Mouse (Mus musculus) kidney, adult 11 months (tissue): ENCODE data around the gene Mrps18c.

Experiments used
- DNase-seq: peaks from one replicate; pipeline ENCODE4 v3.0.0; 2022

The Mrps18c gene

DNA sequence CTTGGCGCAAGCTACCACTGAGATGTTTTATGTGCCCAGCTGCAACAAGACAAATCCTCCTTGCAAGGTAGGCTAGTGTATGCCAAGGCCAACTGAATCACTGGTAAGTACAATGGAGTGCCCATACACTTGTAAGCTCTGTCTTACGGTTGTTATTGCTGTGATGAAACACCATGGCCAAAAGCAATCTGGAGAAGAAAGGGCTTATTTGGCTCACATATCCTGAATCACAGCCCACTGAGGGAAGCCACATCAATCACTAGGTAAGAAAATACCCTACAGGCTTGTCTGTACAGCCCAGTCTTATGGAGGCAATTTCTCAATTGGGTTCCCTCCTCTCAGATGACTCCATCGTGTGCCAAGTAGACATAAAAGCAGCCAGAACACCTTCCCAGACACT lies 30.3 kb downstream of the Mrps18c start:
- no peak for DNase-seq

DNA sequence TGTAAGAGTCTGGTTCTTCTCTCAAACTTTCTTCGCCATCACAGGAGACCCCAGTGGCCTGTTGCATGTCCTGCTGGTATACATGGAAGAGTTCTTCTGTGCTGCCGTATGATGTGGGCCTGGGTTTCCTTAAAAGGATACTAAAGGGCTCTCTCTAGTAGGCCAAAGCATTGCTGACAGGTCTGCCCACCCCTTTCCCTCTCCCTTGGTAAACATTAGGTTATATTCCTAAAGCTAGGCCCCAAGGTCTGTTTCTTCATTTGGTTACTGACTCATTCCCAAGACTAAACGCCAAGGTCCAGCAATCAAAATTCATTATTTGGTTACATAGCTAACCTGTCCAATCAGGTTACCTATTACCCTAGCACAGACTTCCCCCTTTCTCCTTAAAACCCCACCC lies 34.3 kb downstream of the Mrps18c start:
- no peak for DNase-seq

DNA sequence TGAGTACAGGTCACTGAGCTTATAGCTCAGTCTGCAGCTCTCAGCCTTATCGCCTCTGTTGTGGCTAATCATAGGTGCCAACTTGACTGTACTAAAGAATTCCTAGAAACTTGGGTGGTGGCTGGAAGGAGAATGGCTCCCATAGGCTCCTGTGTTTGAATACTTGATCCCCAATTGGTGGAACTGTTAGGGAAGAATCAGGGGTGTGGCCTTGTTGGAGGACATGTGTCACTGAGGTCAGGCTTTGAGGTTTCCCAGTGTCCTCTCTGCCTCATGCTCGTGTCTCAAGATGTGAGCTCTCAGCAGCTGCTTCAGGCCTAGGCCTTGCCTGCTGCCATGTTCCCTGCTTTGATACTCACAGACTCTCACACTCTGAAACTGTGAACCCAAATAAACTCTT lies 35.4 kb downstream of the Mrps18c start:
- no peak for DNase-seq

DNA sequence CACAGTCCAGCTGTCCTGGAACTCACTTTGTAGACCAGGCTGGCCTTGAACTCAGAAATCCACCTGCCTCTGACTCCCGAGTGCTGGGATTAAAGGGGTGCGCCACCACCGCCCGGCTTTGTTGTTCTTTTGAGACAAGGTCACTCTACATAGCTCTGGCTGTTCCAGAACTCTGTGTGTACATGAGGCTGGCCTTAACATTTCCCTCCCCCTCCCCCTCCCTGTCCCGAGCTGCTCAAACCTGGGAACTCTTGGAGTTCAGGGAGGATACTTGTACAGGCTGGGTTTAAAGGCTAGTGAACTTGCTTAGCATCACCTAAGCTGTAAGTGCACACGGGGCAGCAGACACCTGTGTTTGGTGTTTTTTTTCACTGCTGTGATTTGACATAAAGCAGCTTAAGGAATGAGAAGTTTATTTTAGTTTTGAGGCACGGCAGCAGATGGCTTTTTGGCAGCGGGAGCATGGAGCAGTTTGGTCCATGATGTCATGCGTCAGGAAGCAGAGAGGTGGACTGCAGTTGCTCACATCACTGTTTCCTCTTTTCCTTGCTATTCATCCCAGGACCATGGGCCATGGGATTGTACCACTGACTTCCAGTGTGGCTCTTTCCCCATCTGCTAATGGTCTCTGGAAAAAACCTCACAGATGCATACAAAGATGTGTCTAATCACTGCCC lies 37.6 kb downstream of the Mrps18c start:
- DNase-seq = no peak

DNA sequence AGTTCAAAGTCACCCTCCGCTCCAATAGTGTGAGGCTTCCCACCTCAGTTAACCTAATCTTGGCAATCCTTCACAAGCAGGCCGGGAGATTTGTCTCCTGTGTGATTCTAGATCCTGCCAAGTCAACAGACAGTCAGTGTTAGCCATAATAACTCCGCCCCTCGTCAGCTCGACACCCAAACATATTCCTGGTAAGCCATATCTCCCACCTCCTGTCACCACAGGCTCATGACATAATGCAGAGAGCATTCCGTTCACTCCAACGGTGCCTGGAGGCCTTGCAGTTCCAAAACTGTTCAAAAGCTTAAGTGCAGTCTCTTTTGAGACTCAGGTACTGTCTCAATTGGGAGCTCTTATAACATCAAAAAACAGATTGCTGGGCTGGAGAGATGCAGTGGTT lies 39.5 kb downstream of the Mrps18c start:
- no peak for DNase-seq

DNA sequence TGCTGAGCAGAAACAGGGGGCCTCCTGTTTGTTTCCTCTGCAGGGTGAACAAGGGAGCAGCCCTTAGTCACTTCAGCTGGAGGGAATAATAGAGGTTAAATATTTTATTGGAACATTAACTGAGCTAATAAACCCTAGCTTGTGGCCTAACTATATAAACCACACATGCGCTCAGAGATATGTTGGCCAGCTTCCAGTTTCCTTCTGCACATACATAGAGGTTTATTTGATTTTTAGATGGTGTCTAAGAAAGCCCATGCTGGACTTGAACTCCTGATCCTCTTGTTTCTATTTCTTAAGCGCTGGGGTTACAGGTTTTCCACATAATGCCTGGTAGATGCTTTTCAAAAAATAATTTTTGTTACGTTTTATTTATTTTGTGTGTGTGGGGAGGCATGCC lies 46.1 kb downstream of the Mrps18c start:
- DNase-seq = no peak

DNA sequence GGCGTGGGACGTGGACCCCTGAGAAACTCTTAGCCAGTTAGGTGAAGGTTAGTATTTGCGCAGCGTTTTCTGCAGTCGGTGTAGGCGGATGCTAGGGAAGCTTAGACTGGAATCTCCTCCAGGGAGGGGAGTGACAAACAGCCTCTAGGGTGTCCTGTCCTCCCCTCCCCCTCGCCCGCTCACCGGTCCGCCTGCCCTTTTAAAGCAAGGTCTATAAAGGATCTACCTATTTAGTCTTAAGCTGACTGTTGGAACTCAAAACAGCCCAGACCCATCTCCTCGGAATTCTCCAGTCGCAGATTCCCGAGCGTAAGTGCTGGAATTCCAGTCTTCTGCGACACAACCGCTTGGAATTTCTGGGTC lies 47.0 kb downstream of the Mrps18c start, which contains the start of gene Gpat3:
Gene Gpat3, plus strand, starts transcription at position 229 of the 363 bp plus-strand sequence.
- peak; percentile 26 for DNase-seq

DNA sequence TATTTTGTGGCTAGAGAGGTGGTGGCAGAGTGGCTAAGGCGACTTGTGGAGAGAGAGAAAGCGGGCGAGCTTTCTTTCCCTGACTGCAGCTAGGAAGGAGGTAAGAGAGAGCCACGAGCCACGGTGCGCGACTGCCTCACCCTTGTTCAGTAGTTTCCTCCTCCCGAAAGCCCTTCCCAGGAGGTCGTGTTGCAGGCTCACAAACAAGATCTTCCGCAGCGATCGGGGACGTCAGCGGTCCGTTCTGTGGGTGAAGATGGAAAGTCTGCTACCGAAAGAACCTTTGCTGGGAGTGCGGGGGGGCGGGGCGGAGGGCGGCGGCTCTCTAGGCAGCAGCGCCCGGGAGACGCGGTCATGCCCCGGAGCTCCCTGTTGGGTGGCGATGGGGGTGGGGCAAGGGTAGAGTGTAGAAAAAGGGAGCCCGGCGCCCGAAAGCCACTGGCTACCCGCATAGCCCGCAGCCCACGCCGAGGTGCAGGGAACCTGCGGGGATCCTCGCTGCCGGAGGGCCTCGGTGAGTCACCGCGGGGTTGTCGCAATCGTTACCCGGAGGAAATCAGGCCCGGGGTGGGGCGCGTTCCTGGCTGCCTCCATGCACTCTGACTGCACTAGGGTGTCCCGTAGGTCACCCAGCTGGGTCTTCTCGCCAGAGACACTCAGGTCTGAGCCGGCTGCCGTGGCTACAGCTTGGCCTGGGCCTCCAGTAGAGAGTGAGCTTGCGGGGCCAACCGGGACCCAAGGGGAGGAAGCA lies 47.6 kb downstream of the Mrps18c start:
- DNase-seq = peak; percentile 56

DNA sequence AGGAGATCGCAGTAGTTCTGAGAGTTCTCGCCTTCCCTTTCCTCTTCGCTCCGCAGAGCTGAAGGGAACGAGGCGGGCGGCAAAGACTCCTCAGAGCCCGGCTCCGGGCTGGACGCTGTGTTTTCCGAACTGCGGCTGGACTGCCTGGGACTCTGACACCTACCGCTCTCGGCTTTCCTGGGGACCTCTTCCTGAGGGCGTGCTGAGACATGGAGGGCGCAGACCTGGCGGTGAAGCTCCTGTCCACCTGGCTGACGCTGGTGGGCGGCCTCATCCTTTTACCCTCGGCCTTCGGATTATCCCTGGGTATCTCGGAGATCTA lies 48.1 kb downstream of the Mrps18c start:
- DNase-seq = no peak

DNA sequence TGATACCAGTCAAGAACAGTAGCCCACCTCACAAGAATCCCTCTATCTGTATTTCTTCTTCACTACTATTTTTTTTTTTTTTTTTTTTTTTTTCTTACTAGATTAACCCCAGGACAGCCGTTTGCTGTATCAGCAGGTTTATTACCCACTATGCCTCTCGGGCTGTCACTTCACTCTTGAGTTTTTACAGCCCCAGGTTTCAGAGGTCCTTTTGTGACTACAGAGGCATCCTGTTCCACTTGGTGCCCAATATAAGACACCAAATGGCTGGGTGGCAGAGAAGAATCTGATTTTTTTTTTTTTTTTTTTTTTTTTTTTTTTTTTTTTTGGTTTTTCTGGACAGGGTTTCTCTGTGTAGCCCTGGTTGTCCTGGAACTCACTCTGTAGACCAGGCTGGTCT lies 48.7 kb downstream of the Mrps18c start:
- no peak for DNase-seq

DNA sequence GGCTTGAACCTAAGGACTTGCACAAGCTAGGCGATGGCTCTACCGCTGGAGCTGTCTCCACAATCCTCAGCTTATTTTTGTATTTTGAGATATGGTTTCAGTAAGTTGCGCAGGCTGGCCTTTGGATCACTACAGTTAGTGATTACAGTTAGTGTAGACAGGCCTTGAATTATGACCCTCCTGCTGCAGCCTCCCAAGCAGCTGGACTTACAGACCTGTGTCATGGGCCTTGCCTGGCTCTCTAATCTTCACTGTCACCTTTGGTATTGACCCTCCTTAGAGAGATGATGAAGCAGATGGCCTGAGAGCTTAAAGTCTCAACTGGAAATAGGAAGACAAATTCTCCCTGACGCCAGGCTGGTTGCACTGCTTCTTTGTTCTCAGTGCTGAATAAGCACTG lies 55.5 kb downstream of the Mrps18c start:
- no peak for DNase-seq
